Mouse (Mus musculus): Measurements from ENCODE around the gene Tex13a. TPM values are rescaled to one million over a fixed set of nuclear protein-coding genes. Genes with fewer than 3 reads are reported as not detected.

The Tex13a gene
- not detected in 2 replicates for polyA plus RNA-seq (2015; fragmentation: Nextera tagmentation; extraction: Ambion mirVana)

GRCm38 (mm10) chrX:138209480-138209879 is at the start of gene Tex13a:
Gene Tex13a (minus strand): TSS chrX:138209580.
- H3K4me3 ChIP-seq, result no peak within 1 kb of the TSS
- H3K27ac ChIP-seq, result no peak within 1 kb of the TSS
- 85% methylated on average over 3 of the region's 3 CpGs for WGBS
- no peak for ATAC-seq (replicated peaks; ENCODE audit: insufficient number of reproducible peaks, insufficient read depth, low FRiP score, low read depth)
- no peaks in the 10 kb centered on the region for H3K36me3 ChIP-seq
- H3K9me3 ChIP-seq (replicated peaks), result no peaks in the 10 kb centered on the region
- no peaks in the 10 kb centered on the region for H3K27me3 ChIP-seq
- H3K4me2 ChIP-seq, result no peak within 1 kb of the TSS
- no peaks in the 10 kb centered on the region for H3K4me1 ChIP-seq (replicated peaks)
- no peak within 1 kb of the TSS for H3K9ac ChIP-seq

DNA sequence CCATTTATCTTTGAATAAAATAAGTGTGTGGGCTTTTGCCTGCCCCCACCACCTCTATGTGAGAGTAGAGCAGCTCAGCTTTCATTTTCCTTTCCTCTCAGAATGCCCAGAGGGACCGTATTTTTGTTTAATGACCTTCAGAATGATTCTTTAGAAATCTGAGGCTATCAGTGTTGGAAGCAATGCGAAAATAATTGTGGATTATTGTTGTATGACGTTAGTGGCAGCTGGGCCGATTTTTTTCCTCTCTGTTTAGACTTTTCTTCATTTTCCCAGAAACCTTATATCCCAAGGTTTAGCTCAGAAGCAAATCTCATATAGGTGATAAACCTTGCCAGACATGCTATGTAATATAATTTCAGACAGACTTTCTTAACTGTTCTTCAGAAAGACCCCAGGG is 25.2 kb upstream of the Tex13a start:
- Histone ChIP-seq H3K4me1 (replicated peaks) (no peaks in the 10 kb centered on the region), H3K4me3 (no peak overlapping the region), H3K9me3 (replicated peaks) (no peaks in the 10 kb centered on the region), H3K4me2 (no peak overlapping the region), H3K9ac (no peak overlapping the region), H3K27me3 (no peaks in the 10 kb centered on the region), H3K27ac (no peak overlapping the region), H3K36me3 (no peaks in the 10 kb centered on the region)
- ATAC-seq (replicated peaks; ENCODE audit: insufficient number of reproducible peaks, insufficient read depth, low FRiP score, low read depth), result no peak
- 62% methylated on average over 4 of the region's 4 CpGs for WGBS

DNA sequence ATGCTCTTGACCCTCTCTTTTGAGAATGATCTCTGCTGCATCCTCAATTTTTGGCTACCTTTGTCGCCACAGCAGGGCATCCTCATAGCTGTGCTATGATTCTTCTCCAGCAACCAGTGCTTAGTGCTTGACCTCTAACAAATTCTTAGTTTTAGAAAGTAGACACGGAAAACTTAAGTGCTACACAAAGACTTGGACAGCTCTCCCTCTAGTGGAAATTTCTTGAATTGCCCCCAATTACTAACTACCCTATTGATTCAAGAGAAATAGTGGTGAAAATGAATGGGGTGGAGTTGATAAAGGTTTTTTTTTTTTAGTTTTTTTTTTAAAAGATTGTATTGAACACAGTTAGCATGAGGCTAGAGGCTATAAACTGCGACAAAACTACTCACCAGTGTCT is 39.2 kb downstream of the Tex13a start:
- Histone ChIP-seq H3K9me3 (replicated peaks) (no peaks in the 10 kb centered on the region), H3K4me3 (no peak overlapping the region), H3K36me3 (no peaks in the 10 kb centered on the region), H3K27ac (no peak overlapping the region), H3K27me3 (no peaks in the 10 kb centered on the region), H3K4me1 (replicated peaks) (no peaks in the 10 kb centered on the region), H3K4me2 (no peak overlapping the region), H3K9ac (no peak overlapping the region)
- WGBS, result 14% methylated on average over 3 of the region's 3 CpGs
- no peak for ATAC-seq (replicated peaks; ENCODE audit: insufficient number of reproducible peaks, insufficient read depth, low FRiP score, low read depth)
